Mouse (Mus musculus): Measurements from ENCODE around the gene Mfap4. TPM values are rescaled to one million over a fixed set of nuclear protein-coding genes. Genes with fewer than 3 reads are reported as not detected.

The Mfap4 gene
- polyA plus RNA-seq, 1 experiment from 2014 or later, result 47.4 TPM

DNA sequence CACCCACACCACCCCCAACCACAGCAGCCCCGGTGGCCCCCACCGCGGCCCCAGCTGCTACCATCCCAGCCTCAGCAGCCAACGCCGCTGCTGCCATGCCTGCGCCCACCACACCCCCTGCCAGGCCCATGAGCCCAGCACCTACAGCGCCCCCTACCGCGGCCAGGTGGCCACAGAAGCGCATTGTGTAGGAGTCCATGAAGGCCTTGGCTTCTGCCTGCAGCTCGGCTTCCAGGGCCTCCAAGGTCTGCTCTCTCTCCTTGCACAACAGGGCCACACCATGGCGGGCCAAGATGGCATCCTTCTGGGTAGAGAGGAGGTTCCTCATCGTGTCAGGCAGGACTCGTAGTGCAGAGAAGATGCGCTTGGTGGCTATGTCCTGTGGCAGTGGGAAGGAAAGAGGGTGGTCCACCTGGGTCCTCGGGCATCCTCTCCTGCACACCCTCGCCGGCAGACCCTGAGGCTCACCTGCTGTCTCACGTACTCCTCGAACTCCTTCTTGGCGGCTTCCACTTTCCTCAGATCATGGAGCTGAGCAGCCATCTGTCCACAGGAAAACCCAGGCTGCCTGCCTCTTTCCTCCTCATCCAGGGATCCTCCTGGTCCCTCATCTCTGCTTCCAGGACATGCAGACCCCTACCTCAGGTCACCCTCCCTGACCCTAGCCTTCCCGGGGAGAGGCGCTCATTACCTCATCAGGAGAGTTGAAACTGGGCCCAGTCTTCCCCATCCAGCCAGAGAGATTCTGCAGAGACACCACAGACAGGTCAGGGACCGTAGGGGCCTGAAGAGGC is 35.5 kb upstream of the Mfap4 start:
- Histone ChIP-seq H3K27me3 (replicated peaks; ENCODE audit: control insufficient read depth, insufficient read depth, low read length) (no peaks in the 10 kb centered on the region), H3K4me1 (replicated peaks; ENCODE audit: control insufficient read depth, insufficient read depth, low read length) (peaks cover 44% of the 10 kb centered on the region), H3K9ac (replicated peaks; ENCODE audit: low read depth, low read length) (no peak overlapping the region), H3K27ac (ENCODE audit: low read length) (peak overlapping the region; percentile 73), H3K4me2 (ENCODE audit: low read length) (no peak overlapping the region), H3K4me3 (replicated peaks; ENCODE audit: low read length) (no peak overlapping the region), H3K36me3 (ENCODE audit: control insufficient read depth, insufficient read depth) (no peaks in the 10 kb centered on the region), H3K9me3 (ENCODE audit: control insufficient read depth, low read length) (no peaks in the 10 kb centered on the region)
- 70% methylated on average over 24 of the region's 24 CpGs for WGBS
- ATAC-seq, result no peak

DNA sequence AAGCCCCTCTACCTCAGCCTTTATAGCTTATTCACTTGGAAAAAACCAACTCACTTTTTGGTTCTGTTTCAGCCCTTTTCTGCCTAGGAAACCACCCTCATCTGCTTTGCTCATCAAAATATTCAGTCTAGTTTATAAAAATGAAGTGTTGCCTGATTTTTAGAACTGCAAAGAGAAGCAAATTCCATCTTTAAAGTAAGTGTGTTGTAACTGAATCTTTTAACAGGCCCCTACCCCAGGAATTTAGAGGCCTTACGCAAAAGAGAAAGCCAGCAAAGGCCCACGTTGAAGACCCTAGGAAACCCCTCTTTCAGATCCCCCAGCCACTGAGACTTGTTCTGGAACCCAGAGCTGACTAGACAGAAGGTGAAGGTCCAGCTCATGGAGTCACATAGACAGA is 21.2 kb upstream of the Mfap4 start:
- H3K36me3 ChIP-seq (ENCODE audit: control insufficient read depth, insufficient read depth), result no peaks in the 10 kb centered on the region
- H3K4me2 ChIP-seq (ENCODE audit: low read length), result no peak overlapping the region
- 0 out of 2 replicates have a peak, but pooled peaks cover 2% of the 10 kb centered on the region for H3K9me3 ChIP-seq (ENCODE audit: control insufficient read depth, low read length)
- no peaks in the 10 kb centered on the region for H3K27me3 ChIP-seq (replicated peaks; ENCODE audit: control insufficient read depth, insufficient read depth, low read length)
- 86% methylated on average over 2 of the region's 2 CpGs for WGBS
- H3K9ac ChIP-seq (replicated peaks; ENCODE audit: low read depth, low read length), result no peak overlapping the region
- no peaks in the 10 kb centered on the region for H3K4me1 ChIP-seq (replicated peaks; ENCODE audit: control insufficient read depth, insufficient read depth, low read length)
- H3K4me3 ChIP-seq (replicated peaks; ENCODE audit: low read length), result no peak overlapping the region
- ATAC-seq, result no peak
- H3K27ac ChIP-seq (ENCODE audit: low read length), result no peak overlapping the region

DNA sequence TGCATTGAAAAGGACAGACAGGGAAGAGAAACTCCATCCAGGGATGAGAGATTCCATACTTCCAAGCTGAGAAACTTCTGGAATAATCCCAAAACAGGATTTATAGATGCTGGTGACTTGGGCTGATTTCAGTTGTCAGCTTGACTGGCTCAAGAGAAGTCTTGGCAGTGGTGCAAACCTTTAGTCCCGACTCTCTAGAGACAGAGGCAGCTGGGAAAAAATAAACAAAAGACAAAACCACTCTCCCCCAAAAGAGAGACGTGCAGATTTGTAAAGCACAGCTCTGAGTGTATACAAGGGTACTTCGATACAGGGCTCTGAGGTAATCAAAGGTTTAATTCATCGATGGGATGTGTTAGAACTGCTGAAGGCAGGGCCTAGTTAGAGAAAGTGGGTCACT is 19.8 kb upstream of the Mfap4 start:
- Histone ChIP-seq H3K36me3 (ENCODE audit: control insufficient read depth, insufficient read depth) (no peaks in the 10 kb centered on the region), H3K4me2 (ENCODE audit: low read length) (no peak overlapping the region), H3K9ac (replicated peaks; ENCODE audit: low read depth, low read length) (no peak overlapping the region), H3K4me1 (replicated peaks; ENCODE audit: control insufficient read depth, insufficient read depth, low read length) (no peaks in the 10 kb centered on the region), H3K9me3 (ENCODE audit: control insufficient read depth, low read length) (0 out of 2 replicates have a peak, but pooled peaks cover 2% of the 10 kb centered on the region), H3K27ac (ENCODE audit: low read length) (no peak overlapping the region), H3K4me3 (replicated peaks; ENCODE audit: low read length) (no peak overlapping the region), H3K27me3 (replicated peaks; ENCODE audit: control insufficient read depth, insufficient read depth, low read length) (no peaks in the 10 kb centered on the region)
- WGBS, result 32% methylated on average over 4 of the region's 4 CpGs
- no peak for ATAC-seq

DNA sequence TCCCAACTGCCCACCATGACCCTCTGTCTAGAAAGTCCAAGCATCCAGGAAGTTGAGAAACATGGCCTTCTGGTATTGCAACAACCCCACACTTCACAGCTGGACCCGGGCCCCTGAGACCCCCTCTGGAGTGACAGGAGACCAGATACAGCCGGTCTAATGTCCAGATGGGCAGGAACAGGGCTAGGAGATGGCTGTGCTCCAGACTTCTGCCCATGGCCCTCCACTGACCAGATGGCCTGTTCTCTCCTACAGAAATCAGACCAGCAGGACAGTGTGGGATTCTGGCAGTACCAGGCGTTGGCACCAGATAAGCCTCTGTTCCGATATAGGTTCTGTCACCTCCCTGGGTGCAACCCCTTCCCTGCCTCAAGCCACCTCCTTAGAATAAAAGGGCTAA is 16.7 kb upstream of the Mfap4 start:
- ATAC-seq, result no peak
- Histone ChIP-seq H3K27ac (ENCODE audit: low read length) (no peak overlapping the region), H3K4me3 (replicated peaks; ENCODE audit: low read length) (no peak overlapping the region), H3K36me3 (ENCODE audit: control insufficient read depth, insufficient read depth) (no peaks in the 10 kb centered on the region), H3K27me3 (replicated peaks; ENCODE audit: control insufficient read depth, insufficient read depth, low read length) (no peaks in the 10 kb centered on the region), H3K9ac (replicated peaks; ENCODE audit: low read depth, low read length) (no peak overlapping the region), H3K4me1 (replicated peaks; ENCODE audit: control insufficient read depth, insufficient read depth, low read length) (no peaks in the 10 kb centered on the region), H3K9me3 (ENCODE audit: control insufficient read depth, low read length) (0 out of 2 replicates have a peak, but pooled peaks cover 2% of the 10 kb centered on the region), H3K4me2 (ENCODE audit: low read length) (no peak overlapping the region)
- 83% methylated on average over 4 of the region's 4 CpGs for WGBS

DNA sequence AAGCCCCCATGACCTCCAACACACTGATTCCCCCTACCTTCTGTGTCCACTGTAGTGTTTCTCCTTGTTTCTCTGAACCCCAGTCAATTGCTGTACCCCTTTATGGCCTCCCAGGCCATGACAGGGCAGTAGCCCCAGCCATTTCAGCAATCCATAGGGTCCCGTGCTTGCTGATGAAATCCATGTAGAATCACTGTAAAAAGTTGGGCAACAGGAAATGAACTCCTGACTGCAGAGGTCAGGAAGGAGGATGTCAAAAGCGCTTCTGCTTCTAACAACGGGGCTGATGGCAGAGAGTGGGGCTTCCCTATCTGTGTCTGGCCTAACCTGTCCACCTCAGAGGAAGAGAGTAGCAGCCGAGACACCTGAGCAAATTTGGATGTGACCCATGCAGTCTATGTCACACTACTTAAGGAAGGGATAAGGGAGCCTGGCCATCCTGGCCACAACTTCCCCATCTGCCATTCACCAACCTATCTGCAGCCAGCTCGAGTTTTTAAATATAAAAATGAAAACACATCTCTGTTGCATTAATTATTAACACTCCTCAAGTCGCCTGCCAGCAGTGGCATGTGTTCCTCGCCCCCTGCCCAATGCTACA is 15.8 kb upstream of the Mfap4 start:
- 81% methylated on average over 7 of the region's 7 CpGs for WGBS
- H3K9me3 ChIP-seq (ENCODE audit: control insufficient read depth, low read length), result 0 out of 2 replicates have a peak, but pooled peaks cover 2% of the 10 kb centered on the region
- no peak for ATAC-seq
- H3K4me3 ChIP-seq (replicated peaks; ENCODE audit: low read length), result no peak overlapping the region
- H3K4me2 ChIP-seq (ENCODE audit: low read length), result no peak overlapping the region
- H3K9ac ChIP-seq (replicated peaks; ENCODE audit: low read depth, low read length), result no peak overlapping the region
- no peaks in the 10 kb centered on the region for H3K36me3 ChIP-seq (ENCODE audit: control insufficient read depth, insufficient read depth)
- no peaks in the 10 kb centered on the region for H3K4me1 ChIP-seq (replicated peaks; ENCODE audit: control insufficient read depth, insufficient read depth, low read length)
- H3K27me3 ChIP-seq (replicated peaks; ENCODE audit: control insufficient read depth, insufficient read depth, low read length), result no peaks in the 10 kb centered on the region
- H3K27ac ChIP-seq (ENCODE audit: low read length), result no peak overlapping the region

DNA sequence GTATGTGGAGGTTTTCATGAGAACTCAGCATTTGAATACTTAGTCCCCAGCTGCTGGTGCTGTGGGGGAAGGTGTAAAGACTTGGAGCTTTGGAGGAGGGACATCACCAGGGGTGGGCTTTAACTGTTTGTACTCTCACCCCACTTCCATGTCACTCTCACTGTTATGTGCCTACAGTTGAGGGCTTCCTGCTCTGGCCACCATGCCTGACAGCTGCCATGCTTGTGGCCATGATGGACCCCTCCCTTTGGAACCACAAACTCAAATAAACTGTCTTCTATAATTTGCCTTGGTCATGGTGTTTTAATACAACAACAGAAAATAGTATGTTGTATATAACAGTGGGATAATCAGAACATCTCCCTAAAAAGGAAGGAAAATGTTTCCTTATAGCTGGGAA is 14.4 kb upstream of the Mfap4 start:
- no peak overlapping the region for H3K4me2 ChIP-seq (ENCODE audit: low read length)
- H3K9ac ChIP-seq (replicated peaks; ENCODE audit: low read depth, low read length), result no peak overlapping the region
- no peaks in the 10 kb centered on the region for H3K4me1 ChIP-seq (replicated peaks; ENCODE audit: control insufficient read depth, insufficient read depth, low read length)
- H3K9me3 ChIP-seq (ENCODE audit: control insufficient read depth, low read length), result 0 out of 2 replicates have a peak, but pooled peaks cover 2% of the 10 kb centered on the region
- H3K36me3 ChIP-seq (ENCODE audit: control insufficient read depth, insufficient read depth), result no peaks in the 10 kb centered on the region
- no peak overlapping the region for H3K27ac ChIP-seq (ENCODE audit: low read length)
- no peaks in the 10 kb centered on the region for H3K27me3 ChIP-seq (replicated peaks; ENCODE audit: control insufficient read depth, insufficient read depth, low read length)
- no peak for ATAC-seq
- H3K4me3 ChIP-seq (replicated peaks; ENCODE audit: low read length), result no peak overlapping the region

DNA sequence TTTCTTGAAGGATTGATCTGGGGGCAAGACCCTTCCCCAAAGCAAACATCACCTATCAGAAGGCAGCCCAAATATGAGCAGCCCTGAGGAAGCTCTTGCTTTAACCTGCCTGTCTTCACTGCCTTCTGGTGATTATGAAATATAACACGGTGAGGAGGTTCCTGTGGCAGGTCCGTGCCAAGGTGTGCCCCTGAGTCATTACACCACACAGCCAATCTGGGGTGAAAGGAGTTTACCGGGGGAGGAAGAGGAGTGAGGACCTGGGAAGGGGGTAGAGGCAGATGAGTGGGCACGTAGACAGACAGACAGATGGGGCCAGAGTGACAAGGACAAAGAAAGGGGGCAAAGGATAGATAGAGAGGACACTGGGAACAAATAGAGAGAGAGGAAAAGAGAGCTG is 11.6 kb upstream of the Mfap4 start:
- Histone ChIP-seq H3K36me3 (ENCODE audit: control insufficient read depth, insufficient read depth) (no peaks in the 10 kb centered on the region), H3K4me2 (ENCODE audit: low read length) (no peak overlapping the region), H3K4me3 (replicated peaks; ENCODE audit: low read length) (no peak overlapping the region), H3K9ac (replicated peaks; ENCODE audit: low read depth, low read length) (no peak overlapping the region), H3K27me3 (replicated peaks; ENCODE audit: control insufficient read depth, insufficient read depth, low read length) (no peaks in the 10 kb centered on the region), H3K9me3 (ENCODE audit: control insufficient read depth, low read length) (no peaks in the 10 kb centered on the region), H3K4me1 (replicated peaks; ENCODE audit: control insufficient read depth, insufficient read depth, low read length) (peaks cover 12% of the 10 kb centered on the region), H3K27ac (ENCODE audit: low read length) (no peak overlapping the region)
- no peak for ATAC-seq
- WGBS, result 80% methylated on average over 4 of the region's 4 CpGs

DNA sequence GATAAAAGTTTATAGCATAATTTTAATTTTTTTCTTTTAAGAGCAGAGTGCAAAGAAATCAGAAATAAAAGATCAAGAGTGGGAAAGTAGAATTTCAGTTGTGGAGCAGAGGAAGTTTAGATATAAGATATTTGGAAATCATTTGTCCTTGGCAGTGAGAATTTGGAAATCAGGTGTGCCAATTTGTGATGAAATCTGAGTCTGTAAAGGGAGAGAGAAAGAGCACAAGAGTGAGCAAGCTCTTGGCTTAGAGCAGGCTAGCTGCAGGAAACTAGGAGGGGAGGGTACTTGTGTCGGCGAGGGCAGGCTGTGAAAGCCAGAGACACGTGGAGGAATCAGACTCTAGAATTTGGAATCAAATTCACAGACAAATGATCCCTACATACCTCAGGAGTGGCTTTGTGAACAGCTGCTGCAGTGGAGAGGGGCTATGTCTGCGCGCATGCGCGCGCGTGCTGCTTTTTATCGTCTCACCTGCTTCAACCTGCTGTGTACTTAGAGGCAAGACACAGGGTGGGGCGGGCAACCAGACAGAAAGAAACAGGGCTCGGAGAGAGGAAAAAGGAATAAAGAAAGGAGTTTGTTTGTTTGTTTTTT is 8.3 kb upstream of the Mfap4 start:
- peak overlapping the region; percentile 29; the same call in 1 of the 2 replicates for H3K9ac ChIP-seq (replicated peaks; ENCODE audit: low read depth, low read length)

More for the DNA sequence above, 8.3 kb upstream of the Mfap4 start:
- H3K36me3 ChIP-seq (ENCODE audit: control insufficient read depth, insufficient read depth), result no peaks in the 10 kb centered on the region
- H3K27me3 ChIP-seq (replicated peaks; ENCODE audit: control insufficient read depth, insufficient read depth, low read length), result no peaks in the 10 kb centered on the region
- no peak for ATAC-seq
- no peaks in the 10 kb centered on the region for H3K9me3 ChIP-seq (ENCODE audit: control insufficient read depth, low read length)
- WGBS, result 36% methylated on average over 12 of the region's 12 CpGs
- peak overlapping the region; percentile 44 for H3K4me2 ChIP-seq (ENCODE audit: low read length)
- no peak overlapping the region; the same call in 1 of the 2 replicates for H3K27ac ChIP-seq (ENCODE audit: low read length)
- H3K4me3 ChIP-seq (replicated peaks; ENCODE audit: low read length), result peak overlapping the region; percentile 20
- H3K4me1 ChIP-seq (replicated peaks; ENCODE audit: control insufficient read depth, insufficient read depth, low read length), result peaks cover 12% of the 10 kb centered on the region

All from forebrain, embryonic 16.5 days (tissue).